Mouse (Mus musculus): Measurements from ENCODE around the gene Shb. TPM values are rescaled to one million over a fixed set of nuclear protein-coding genes. Genes with fewer than 3 reads are reported as not detected.

The Shb gene
- total RNA-seq, 2 experiments from 2014 or later: 16.1 to 18.8 TPM

DNA sequence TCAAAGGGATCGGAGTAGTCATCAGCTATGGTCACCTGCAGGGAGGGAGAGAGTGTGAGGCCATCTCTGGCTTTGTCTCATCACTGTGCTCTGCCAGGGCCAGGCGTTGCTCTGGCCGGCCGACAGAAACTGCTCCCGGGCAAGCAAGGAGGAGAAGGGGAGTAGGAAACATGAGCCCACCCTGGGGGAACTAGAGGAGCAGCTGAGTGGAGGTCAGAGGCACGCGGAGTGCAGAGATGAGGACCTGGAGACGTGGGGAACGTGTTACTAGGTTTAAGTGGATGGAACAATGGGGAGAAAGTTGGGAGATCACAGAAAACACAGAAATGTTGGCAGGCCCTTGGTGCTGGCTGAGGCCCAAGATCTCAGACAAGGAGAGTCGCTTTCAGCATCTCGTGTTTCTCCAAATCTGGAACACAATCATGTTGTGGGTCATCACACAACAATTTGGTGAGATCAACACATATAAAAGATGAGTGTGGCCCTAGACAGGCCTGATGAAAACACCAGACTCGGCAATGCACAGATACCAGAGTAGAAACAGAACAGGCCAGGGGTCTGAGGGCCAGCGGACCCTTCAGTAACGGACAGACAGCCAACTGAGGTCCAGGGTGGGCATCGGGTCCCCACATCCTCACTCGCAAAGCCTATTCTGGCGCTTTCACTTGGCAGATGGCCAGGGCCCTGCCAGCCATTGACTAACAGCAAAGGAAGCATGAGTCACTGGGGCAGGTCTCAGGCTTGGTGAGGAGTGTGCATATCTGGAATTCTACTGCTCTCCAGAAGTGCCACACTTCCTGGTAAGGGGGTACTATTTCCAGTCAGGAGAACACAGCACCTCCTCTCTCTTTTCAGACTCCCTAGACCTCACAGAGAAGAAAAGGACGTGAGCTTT lies 42.9 kb downstream of the Shb start:
- peak in 1 of 2 experiments; percentile 47 for DNase-seq (ENCODE audit: extremely low spot score in 1 of 2, low spot score in 1 of 2)

DNA sequence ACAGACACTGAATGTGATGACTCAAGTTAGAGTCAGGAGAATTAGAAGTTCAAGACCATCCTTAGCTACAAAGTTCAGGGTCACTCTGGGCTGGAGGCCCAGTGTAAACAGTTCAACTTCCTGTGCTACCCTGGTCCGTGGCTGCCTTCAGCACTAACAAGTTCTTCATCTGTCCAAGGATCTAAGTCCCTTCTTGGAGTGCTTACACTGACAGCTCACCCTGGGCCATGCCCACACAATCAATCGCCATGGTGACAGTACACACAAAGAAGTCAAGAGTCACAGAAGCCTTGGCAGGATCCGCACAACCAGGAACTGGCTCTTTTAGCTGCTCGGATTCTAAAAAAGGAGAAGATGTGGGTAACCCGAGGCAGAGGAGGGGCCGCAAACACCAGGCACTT lies 44.6 kb downstream of the Shb start:
- no peak for DNase-seq (ENCODE audit: extremely low spot score in 1 of 2, low spot score in 1 of 2)

DNA sequence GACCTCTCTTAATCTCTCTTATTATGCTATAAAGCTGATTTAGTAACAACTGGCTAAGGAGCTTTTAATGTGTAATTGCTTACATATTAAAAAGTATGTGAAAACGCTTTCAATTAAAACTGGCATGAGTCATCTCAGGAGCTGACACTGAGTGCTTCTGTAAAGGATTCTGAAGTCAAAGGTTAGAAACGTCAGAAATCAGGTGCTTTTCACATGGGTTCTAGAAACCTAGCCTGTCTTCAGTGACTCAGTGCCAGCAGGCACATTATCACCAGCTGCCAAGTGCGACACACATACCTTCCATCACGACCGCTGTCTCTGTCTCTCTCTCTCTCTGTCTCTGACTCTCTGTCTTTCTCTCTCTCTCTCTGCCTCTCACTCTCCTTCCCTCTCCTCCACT lies 47.2 kb downstream of the Shb start:
- DNase-seq (ENCODE audit: extremely low spot score in 1 of 2, low spot score in 1 of 2): no peak

DNA sequence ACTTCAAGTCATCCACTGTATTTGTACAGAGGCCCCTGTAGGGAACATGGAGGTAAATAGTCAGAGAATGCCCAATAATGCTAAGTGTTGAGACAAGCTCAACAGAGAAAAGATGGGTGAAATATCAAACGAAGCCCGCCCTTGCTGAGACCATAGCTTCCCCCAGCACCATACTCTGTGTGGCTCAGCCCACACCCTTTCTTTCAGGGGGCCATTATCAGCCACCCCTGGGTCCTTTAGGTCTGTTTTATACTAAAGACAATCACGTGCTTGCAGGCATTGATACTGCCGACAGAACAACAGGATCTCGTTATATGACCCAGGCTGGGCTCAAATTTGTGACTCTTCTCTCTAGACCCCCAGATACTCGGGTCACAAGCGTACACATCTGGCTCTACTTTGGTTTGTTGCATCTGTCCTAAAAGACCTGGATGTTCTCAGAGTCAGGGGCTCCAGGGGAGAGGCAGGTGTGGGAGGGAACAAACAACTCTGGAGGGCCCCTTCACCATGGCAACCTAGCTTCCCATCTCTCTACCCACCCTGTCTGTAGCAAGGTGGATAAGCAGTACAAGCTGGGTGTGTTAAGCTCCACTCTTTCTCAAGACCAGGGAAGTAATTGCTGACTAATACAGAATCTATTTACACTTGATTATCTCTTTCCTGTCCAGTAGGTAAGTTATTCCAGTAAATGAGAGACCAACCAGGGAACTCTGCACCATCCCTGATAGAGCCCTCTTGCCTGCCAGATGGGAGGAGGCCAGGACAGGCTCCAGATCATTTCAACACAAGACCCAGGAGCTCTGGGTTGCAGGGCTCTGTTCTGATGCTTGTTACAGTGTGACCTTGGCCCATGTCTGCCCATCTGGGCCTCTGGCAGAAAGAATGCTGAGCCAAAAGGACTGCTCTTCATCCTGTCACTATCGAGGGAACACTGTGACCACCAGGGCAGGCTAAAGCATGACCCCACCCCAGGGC lies 48.7 kb downstream of the Shb start:
- no peak for DNase-seq (ENCODE audit: extremely low spot score in 1 of 2, low spot score in 1 of 2)

DNA sequence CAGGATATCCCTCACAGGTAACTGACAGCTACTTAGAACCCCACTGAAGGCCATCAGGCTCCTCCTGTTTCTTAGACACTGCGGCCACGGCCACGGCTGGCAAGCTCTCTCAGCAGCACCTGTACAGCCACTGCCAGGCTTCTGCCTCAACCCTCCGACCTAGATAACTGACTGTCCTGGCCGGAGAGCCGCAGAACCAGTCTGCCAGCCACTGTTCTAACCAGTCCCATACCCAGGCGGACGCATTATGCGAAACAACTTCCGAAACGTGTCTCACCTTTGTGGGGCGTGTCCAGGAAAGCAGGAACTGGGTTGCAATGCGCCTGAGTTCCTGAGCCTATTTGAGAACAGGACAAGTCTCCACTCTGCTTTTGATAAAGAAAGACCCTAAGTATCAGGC lies 50.0 kb downstream of the Shb start:
- DNase-seq (ENCODE audit: extremely low spot score in 1 of 2, low spot score in 1 of 2): no peak

DNA sequence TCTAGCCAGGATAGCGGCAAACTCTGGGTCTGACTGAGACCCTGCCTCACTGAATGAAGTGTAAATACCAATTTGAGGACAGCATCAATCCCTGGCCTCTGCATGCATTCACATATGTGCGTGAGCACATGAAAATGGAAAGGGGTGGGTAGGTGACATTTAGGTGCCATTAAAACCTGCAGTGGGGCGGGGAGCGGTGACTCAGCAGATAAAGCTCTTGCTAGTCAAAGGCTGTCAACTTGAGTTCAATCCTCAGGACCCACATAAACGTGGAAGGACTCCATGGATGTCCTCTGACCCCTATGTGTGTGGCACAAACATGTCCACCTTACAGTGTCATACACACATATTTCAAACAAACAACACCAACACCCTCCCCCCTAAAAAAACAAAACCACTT lies 50.8 kb downstream of the Shb start:
- DNase-seq (ENCODE audit: extremely low spot score in 1 of 2, low spot score in 1 of 2): no peak

DNA sequence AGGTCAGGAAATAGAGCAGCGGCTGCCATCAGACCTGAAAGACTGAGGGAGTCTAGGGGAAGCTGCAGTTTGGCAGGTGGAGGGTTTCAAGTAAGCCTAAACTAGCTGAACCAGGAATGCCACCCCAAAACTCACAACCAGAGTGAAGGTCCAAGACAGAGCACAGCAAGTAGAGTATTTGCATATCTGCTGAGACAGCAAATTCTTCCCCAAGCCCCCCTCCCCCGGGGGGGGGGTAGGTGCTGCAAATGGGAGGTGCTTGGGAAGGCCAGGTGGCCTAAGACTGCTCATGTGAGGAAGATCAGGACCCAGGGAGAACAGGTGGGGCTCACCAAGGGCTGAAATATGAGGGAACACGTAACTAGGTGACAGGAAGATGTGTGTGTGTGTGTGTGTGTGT lies 51.7 kb downstream of the Shb start:
- DNase-seq (ENCODE audit: extremely low spot score in 1 of 2, low spot score in 1 of 2): no peak

DNA sequence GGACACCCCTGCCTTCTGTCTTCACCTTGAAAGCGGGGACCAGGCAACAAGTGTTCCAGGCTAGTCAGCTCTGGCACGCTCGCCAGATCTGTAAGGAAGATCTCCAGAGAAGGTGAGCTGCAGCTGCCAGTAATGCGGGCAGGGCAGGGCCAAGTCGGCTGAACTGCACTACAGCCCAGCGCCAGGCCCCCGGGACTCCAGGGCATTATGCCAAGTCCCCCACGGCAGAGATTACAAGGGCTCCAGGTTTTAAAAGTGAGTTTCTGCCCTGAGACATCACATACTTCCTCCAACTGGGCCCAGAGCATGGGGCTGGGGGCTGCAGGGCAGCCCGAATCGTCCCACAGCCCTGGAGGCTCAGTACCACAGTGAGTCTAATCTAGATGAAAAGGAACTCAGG lies 52.8 kb downstream of the Shb start:
- DNase-seq (ENCODE audit: extremely low spot score in 1 of 2, low spot score in 1 of 2): no peak

DNA sequence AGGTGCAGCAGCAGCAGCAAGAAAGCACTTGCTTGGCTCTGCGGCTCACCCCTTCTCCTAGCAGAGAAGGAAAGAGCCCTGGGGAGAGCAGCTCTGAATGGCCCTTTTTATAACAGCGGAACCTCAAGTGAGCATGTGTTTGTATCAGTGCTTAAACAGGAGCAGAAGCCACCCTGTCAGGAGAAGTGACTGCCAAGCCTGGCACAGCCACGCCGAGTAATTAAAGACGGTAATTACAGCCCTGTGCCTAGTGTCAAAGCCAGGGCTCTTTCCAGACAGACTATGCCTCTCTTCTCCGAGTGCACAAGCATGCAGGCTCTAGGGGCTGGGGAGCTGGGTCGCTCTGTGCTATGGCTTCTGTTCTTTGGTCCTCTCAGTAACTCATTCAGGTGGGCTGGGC lies 54.1 kb downstream of the Shb start:
- DNase-seq (ENCODE audit: extremely low spot score in 1 of 2, low spot score in 1 of 2): no peak

DNA sequence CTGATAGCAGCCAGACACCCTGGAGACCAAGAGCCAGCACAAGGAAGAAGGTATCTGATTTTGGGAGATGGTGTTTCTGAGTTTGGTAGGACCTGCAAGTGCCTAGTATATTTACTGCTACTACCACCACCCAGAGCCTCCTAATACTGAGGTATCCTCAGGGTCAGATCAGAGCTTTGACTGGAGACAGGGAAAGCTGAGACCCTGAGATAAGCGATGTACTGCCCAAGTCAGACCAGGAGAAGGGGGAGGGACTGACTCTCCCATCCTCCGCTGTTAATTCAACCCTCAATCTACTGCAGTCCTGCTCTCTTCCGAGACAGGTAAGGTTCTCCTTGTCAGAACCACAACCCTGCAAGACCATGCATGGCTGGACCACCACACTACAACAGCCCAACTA lies 55.2 kb downstream of the Shb start:
- no peak for DNase-seq (ENCODE audit: extremely low spot score in 1 of 2, low spot score in 1 of 2)

DNA sequence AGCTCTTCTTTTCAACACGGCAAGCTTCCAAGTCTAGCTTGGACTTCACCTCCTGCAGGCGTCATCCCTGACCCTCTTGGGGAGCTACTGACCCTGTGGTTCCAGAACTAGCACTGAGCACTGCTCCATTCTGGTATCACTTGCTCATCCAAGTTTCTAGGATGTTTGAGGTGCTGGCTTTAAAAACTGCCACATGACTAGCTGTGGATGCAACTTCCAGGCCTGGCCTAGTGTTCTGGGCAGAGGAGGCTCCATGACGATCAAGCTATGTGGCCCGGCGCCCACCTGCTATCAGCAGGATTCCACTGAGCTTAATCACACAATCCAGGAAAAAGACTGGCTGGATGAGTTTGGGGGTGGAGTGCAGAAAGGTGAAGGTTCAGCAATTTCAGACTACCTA lies 57.4 kb downstream of the Shb start:
- no peak for DNase-seq (ENCODE audit: extremely low spot score in 1 of 2, low spot score in 1 of 2)

DNA sequence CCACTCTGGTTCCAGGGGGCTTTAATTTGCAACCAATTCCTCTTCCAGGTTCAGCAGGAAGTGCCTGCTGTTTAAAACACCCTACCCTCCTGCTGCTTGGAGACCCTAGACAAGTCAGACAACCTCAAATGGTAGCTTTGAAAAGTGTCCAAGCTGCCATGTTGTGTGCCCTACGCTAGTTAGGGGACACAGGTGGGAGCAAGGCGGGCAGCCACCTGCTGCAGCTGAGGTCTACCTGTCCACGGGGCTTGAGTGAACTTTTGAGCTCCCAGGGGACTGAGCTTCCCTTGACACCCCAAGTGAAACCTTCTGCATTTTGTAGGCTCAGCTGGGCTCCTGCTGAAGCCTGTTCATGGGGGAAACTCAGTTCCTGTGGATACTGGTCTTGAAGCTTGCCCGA lies 58.1 kb downstream of the Shb start:
- no peak for DNase-seq (ENCODE audit: extremely low spot score in 1 of 2, low spot score in 1 of 2)

DNA sequence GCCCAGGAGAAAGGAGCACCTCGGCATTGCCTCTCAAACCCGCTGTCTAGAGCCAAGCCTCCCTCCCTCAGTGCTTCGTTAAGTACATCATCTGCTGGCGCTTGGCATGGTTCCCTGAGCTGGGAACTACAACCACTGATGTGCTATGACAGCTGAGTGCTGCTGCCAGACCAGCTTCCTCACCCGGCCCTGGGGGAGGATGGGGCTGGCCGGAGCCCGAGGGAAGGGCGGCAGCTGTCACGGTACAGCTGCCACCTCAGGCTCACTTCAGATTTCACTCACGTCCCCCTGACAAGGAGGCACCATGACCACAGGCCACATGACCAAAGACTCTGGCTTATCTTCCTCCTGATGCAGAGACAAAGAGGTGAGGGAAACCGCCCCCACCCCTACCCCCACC lies 59.1 kb downstream of the Shb start:
- peak; percentile 46 to 71 for DNase-seq (ENCODE audit: extremely low spot score in 1 of 2, low spot score in 1 of 2)

DNA sequence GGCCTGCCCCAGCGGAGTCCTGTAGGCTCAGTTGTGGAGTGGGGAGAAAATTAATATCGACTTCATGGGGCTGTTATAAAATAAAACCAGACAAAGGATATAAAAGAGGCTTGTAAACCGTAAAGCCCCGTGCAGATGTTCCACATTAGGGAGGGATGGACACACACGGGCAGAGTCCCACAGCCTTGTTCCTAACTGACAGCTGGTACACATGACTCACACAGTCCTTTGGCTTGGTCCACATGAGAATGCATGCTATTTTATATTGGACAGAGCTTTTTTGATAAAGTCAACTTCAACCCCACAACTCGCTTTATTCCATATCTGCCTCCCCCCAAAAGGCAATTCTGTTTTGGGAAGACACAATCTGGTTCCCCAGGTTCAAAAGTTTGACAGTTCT lies 59.6 kb downstream of the Shb start:
- no peak for DNase-seq (ENCODE audit: extremely low spot score in 1 of 2, low spot score in 1 of 2)

DNA sequence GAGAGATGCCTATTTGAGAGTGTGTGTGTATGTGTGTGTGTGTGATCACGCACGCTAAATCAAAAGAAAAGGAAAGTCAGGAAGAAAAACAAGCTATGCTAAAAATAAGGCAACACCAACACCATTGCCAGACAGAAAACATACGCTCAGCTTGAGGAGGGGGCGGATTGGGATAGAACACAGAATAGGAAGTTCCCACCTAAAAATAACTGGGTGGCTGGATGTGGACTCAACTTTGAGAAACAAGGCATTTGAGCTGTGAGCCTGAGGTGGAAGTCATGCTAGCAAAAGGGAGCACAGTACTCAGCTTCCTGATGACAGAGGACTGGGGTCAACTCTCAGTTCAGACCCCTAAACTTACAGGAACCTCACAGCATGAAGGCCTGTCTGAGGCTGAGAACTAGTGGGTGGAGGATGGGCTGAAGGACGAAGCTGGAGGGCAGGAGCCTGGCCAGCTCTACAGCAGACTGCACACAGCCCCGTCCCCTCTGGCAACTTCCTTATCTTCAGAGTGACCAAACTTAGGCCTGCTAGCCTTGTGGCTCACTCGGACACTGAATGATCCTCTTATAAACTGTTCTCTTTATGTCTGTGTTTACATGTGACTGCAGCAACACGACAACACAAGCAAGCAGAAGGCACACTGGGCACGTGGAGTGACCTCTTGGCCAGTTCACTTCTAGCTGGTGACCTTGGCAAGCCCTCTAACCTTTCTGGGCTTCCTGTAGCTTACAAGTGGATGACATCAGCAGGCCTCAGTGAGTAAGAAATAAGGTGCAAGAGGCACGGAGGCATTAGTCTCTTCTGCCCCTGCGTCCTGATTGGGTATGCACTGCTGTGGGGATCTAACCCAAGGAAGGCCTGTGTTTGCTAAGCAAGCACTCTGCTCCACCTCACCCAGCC lies 60.4 kb downstream of the Shb start:
- DNase-seq (ENCODE audit: extremely low spot score in 1 of 2, low spot score in 1 of 2): no peak

DNA sequence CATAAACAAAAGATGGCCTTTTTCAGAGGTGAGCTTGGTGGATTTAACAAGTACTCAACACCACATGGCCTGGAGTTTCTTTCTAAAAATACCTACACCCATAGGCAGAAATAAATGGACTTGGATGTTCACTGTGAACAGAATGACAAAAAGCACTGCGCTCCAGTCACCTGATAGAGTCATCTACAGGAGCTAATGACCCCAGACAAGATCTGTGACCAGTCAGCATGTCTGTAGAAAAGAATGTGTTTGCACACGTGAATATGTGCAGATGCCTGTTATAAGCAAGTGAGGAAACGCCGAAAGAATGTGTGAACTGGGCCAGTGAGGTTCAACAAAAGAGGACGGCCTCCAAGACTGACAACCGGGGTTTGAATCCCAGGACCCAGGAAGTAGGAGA lies 63.2 kb downstream of the Shb start:
- no peak for DNase-seq (ENCODE audit: extremely low spot score in 1 of 2, low spot score in 1 of 2)

DNA sequence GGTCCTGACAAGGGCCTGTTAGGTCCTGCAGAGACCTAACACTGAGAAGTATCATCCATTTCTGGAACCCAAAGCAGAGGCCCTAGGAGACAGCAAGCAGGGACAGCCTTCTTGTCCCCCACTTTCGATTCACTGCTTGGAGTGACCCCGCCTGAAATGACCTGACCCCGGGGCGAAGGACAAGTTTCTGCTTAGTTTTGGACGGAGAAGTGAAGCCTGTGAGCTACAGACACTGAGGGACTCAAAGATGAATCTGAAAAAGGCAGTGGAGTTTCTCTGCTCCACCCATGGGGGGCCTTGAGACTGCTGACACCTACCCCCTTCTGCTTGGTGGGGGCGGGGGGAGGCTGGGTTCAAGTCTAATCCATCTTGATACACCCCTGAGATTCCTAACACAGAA lies 63.8 kb downstream of the Shb start:
- DNase-seq (ENCODE audit: extremely low spot score in 1 of 2, low spot score in 1 of 2): no peak

DNA sequence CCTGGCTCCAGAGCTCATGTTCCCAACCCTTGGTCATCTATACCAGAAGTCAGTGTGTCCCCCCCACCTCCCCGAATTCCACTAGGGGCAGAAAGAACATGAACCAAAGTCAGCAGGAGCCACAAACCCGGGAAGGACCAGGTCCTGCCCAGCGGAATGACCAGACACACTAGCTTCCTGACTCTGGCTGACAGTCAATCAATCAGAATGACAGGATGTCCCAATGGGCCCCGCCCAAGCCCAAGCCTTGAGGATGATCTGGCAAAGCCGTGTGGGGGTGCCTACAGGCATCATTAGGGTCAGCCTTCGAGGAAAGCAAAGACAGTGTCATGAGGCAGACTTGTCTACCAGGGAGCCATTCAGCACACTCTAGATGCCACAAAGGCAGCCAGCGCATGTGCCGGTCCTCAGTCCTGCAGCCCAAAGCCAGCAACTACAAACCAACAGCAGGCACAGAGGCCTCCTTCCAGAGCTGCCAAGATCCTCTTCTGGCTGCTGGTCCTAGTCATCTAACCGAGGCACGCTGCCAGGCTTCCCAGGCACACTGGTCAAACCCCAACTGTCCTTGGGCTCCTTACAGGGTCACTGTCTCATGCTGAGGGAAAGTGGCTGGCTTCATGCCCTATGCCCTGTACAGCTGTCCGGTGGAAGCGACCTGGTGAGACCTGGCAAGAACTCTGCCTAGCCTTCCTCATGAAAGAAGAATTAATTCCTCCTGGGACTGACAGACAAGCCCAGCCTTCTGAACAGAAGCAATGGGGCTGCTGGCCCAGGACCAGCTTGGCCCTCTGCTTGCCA lies 65.0 kb downstream of the Shb start:
- no peak for DNase-seq (ENCODE audit: extremely low spot score in 1 of 2, low spot score in 1 of 2)

DNA sequence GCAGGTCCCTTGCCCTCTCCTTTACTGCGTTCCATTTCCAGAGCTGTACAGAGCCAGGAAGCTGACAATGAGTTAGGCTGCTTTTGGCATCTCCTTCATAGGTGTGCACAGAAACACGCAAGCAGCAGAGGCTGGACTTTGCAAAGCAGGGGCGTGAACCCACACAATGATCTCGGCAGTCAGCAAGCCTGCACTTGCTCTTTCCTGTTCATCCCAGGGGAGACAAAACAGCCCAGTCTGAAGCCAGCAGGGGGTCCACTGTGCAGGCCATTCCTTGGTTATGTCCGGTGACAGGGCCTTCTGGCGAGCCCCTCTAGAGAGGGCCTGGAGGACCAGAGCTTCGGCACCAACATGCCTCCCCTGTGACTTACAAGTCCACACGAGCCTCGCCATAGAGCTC lies 67.3 kb downstream of the Shb start:
- DNase-seq (ENCODE audit: extremely low spot score in 1 of 2, low spot score in 1 of 2): no peak

DNA sequence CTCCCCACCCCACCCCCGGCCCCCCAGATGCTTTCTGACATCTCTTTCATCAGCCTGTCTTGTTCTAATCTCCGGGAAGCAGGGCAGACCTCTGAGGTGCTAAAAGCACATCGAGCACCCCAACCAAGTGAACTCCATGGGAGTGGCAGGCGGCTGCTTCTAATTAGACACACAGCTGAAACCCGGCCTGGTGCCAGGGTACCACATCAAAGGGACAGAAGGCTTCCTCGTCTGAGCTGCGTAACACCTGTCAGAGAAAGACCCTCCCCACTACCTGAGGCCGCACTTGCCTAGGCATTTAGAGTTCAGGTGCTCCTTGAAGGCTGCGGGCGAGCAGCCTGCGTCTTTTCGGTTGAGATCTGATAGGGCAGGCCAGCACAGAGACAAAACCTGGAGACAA lies 67.7 kb downstream of the Shb start:
- DNase-seq (ENCODE audit: extremely low spot score in 1 of 2, low spot score in 1 of 2): no peak

Measured in layer of hippocampus, postnatal 25 days (tissue).